Mouse (Mus musculus) erythroid progenitor cell, adult 5-6 weeks (primary cell): Measurements from ENCODE around the gene Drc7. TPM values are rescaled to one million over a fixed set of nuclear protein-coding genes. Genes with fewer than 3 reads are reported as not detected.

Source experiments
- ATAC-seq: replicated peaks from 2 replicates; pipeline ENCODE4 v1.8.0; 2016; ENCODE audit warnings: moderate number of reproducible peaks, mild to moderate bottlenecking, moderate TSS enrichment, inconsistent platforms; ENCODE audit not compliant: poor library complexity, low FRiP score, severe bottlenecking
- total RNA-seq, 2 experiments: library from RNA; stranded (forward) in 1 of 2; stranded (reverse) in 1 of 2; fragments of 150-400 nt in 1 of 2; fragments of 186-747, 209-891 nt in 1 of 2; gene quantifications; 2 replicates each; pipeline versions ENCODE4 v1.2.3 to v1.2.4; 2015 to 2017; ENCODE audit warnings: low replicate concordance in 2 of 2

The Drc7 gene
- total RNA-seq, 2 experiments from 2014 or later = 7.9 TPM; not detected in 1

DNA sequence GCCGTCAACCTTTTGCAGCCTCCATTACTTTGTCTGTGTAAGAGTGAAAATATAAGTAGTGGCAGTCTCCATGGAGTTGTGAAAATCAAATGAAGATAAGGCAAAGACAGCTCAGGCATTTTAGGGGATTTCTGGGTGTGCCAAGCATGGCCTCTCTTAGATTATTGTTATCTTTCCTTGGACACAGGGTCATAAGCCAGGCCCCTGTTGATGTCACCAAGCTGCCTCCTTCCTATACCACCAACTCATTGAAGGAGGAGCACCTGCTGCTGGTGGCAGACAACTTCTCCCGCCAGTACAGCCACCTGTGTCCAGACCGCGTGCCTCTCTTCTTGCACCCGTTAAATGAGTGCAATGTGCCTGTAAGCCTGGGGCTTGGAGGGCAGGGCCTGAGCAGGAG is 1.5 kb downstream of the Drc7 start:
- ATAC-seq = no peak

DNA sequence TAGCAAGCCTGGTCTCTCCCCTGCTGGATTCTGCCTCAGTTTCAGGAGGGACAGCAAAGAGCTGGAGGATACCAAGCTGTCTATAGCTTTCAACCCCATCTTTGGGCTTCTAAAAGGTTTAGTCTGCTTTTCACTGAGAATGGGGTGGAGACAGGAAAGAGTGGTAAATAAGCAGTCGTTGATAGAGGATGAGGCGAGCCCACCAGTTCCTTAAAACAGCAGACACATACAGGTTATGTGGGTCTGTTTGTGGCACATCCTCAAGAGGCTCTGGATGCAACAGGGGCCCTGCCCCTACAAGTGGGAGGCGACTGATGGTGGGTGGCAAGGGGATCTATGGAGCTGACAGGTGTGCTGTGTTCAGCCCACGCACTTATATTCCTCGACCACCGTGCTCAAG is 3.8 kb downstream of the Drc7 start:
- no peak for ATAC-seq

DNA sequence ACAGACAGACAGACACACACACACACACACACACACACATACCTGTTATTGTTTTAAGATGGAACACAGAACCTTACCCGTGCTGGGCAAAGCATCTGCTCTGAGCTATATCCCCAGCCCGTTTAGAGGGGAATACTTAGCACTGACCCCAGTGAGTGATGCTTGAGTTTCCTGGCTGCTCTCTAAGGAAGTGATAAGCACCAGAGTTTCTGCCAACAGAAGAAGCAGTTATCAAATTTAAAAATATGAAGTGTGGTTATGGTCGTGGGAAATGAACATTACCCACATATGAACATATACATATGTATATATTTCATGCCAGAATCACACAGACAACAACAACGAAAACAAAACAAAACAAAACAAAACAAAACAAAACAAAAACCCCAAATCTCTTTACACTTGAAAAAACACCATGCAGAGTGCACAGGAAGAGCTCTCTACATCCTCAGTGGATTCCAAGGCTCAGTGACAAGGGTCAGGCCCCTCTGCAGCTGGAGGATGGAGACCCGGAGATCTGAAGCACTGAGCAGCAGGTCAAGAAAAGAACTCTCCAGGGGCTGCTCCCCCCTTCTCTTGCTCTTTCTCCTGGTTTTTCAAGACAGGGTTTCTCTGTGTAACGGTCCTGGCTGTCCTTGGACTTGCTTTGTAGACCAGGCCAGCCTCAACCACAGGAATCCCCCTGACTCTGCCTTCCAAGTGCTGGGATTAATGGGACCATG is 5.1 kb downstream of the Drc7 start:
- ATAC-seq = no peak

DNA sequence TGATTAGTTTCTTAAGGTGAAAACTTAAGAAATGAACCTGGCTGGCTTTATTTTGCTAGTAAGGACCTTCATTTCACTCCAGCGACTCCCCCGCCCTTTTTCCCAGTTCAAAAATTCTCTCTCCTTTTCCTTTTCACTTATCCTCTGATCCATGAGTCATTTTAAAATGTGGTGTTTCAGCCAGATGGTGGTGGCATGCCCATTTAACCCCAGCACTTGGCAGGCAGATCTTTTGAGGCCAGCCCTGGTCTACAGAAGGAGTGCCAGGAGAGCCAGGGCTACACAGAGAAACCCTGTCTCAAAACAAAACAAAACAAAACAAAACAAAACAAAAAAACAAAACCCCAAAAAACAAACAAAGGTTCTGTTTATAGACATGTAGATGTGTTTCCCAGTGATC is 9.6 kb downstream of the Drc7 start:
- no peak for ATAC-seq

DNA sequence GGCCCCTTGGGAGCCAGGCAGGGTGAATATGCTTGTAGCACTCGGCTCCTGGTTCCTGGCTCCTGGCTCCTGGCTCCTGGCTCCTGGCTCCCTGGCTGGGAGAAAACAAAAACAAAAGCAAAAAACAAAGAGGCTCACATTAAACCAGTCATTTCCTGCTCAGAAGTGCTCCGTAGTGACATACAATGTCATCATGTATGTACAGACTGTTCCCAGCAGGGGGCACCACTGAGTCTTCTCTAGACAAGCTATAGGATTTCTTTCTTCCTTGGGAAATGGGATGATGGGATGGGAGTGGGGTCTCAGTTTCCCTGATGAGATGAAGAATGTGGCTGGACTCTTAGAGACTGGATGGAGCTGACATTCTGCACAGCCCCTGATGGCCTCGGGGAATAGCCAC is 12.7 kb downstream of the Drc7 start:
- peak; percentile 66; the same call in 1 of the 2 replicates for ATAC-seq

DNA sequence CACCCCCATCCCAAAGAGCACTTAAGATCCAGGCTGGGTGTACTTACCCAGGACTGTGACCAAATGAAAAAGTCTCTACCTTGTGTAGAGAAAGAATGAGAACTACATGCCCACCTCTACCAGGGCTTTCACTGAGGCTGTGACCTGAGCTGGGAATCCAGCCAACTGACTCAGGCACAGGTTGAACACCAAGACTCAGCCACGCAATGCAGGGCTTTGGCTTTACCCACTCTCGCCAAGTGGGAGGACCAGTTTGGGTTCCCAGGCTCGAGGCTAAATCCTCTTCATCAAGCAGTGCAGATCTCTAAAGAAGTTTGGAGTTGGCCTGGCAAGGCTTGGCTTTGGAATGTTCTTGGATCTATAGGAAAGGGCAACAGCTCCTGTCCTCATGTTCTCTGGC is 20.6 kb downstream of the Drc7 start:
- ATAC-seq = no peak

DNA sequence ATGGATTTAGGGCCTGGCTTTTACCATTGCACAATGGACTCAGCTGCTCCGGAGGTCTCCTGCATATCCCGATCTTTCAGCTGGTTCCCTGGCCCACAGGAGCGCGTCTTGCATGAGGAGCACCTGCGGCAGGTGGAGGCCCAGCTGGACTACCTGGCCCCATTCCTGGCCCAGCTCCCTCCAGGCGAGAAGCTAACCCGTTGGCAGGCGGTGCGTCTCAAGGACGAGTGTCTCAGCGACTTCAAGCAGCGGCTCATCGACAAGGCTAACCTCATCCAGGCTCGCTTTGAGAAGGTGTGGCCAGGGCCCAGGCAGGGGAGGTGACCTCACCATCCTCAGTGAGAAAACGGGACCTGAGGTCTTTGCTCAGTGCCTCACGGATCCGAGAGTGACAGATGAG is 21.2 kb downstream of the Drc7 start:
- ATAC-seq = no peak

DNA sequence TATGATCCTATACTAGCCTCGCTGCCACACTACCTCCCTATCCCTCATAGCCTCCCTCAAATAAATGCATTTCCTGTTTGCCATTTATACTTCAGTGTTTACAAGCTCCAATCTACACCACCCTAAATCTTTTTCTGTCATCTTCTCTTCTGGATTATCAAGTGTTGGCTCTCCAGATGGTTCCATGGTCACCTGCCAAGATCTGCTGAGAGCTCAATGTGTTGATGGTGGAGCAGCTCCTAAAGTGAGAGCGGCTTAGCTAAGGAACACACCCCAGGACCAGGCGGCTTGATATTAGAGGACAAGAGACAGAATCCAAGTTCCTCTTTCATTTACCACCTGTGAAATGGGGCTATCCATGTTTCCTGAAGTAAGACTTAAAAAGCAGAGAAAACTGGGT is 23.2 kb downstream of the Drc7 start:
- no peak for ATAC-seq

DNA sequence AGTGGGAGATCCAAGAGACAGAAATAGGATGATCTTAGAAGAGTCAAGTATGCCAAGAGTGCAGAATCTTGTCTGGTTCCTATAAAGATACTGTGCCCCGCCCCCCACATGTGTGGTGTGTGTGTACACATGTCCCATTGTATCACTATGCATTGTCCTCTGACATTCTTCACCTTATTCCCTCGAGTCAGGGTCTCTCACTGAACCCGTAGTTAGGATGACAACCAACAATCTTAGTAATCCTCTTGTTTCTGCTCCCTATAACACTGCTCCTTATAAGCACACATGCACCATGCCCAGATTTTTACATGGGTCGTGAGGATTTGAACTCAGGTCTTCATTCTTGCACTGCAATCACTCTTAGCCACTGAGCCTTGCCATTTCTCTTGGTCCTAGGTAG is 24.4 kb downstream of the Drc7 start:
- no peak for ATAC-seq

DNA sequence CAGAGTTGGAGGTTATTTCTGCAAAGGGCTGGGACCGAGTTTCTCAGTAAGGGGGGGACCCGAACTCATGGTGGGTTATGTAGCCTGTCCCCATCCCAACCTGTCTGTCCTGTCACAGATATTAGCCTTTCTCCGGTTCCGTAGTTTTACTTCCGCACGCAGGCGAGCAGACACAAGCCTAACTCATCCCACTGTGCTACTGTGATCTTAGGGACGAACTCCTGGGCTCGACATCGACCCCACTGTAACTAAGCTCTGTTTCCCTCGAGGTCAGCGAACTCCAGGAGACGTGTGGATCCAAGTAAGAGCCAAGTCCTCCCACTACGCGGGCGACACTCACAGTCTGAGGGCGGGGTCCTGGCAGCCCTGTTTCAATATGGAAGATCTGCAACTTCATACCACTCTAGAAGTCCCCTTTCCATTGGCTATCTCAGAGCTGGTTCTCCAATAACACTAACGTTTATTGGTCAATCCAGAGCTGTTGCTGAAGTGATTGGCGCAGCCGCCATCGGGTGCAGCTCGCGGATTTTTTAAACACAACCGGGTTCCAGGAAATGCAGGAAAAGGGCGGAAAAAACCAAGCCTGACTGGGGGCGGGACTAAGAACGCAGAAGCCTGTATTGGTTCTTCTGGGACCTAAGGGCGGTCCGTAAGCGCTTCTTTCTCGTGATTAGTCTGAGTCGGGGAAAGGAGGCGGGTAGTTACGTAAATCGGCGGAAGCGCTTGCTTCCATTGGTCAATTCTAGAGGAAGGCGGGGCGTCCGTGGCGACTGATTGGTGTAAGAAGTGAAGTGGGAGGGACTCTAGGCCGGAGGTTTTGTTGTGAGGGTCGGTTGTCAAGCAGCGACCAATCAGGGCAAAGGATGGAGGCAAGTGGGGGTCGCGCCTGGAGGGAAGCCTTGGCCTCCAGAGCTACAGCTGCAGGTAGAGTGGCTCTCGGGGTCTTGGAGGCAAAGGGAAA is 25.8 kb downstream of the Drc7 start, which contains the start of gene Katnb1:
Gene Katnb1, plus strand, starts transcription at position 806 of the 961 bp plus-strand sequence.
- ATAC-seq = peak; percentile 87

DNA sequence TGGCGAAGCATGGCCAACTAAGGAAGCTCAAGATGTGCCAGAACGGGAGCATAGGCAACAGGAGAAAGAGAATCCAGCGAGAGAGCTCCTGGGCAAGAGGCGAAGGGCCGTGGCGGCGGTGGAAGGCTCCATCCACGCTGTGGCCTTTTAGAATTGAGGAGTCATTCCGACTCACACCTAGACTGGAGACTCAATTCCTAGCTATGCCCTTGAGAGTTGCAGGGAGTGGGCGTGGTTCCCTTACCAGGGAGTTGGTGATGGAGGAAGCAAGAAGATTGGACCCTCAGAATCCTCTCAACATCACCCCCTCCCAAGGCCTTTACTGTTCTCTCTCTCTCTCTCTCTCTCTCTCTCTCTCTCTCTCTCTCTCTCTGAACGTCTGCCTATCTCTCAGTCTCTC is 26.7 kb downstream of the Drc7 start:
- peak; percentile 31 for ATAC-seq

DNA sequence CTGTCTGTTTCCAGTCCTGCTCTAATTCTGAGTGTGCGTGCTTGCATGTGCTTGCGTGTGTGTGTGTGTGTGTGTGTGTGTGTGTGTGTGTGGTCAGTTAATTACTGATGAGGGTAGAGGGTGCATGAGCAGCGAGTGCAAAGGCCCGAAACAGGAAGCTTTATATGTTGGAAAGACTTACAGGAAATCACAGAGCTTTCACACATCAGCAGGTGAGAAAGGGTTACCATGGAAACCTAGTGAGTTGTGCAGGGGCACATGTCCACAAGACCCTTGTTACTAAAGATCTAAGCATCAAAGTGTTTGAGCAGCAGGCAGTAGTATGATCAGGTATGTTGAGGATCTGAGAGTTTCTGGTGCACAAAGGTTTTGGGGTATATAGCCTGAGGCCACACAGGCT is 29.4 kb downstream of the Drc7 start:
- ATAC-seq = no peak

DNA sequence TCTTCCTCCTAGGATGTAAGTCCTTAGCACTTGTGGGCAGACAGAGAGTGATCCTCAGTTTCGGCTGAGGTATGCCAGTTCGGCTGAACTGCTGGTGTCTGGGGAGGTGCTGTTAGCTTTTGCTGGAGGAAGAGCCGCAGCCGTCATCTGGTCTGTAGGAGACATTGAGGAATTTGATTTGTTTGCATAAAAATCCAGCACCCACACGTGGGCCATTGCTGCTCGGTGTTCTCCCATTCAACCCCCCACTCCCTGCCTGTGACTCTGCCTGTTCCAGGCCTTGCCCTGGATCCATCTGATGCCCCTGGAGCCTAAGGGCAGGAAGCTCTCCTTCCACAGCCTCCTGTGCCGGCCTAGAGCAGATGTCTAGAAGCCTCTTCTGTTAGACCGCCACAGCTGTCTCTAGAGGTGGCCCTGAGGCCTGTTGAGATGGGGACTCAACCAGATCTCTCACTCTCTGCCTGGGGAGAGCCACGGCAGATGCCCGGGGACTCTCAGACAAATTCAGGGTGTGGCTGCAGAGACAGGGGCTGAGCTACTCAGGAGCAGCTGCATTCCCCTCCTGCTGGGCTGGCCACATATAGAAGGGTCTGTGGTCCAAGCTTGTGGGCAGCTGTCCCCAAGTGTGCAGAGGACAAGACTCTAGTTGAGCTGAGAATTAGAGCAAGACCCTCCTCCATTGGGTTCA is 30.0 kb downstream of the Drc7 start:
- ATAC-seq = no peak

DNA sequence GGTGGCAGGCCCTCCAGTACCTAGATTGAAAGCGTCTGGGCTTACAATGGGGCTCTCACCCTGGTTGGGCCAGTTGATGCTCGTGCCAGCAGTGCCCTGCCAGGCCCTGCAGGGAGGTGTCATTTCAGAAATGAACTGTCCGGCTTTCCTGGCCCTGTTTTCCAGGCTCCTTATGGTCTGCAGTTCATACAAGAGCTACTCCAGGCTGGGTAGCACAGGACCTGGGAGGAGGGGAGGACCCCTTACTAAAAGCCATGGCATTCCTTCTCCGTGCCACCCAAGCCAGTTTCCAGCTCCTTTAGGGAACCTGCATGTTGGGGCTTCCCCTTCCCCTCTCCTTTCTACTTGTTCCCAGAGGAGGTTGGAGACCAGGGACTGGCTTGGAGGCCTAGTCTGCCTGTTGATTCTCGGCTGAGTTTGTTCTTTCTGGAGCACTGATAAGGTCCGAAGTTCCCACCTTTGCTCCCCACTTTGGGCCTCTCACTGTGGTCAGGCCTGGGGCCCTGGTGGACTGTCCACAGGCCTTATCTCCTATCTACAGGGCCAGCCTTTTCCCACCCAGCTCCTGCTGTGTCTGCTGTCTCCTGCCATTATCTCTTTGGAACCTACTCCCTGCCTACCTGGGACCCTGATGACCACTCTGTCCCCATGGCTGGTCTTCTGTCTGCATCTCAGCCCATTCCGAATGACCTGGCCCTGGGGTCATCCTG is 30.7 kb downstream of the Drc7 start:
- no peak for ATAC-seq

DNA sequence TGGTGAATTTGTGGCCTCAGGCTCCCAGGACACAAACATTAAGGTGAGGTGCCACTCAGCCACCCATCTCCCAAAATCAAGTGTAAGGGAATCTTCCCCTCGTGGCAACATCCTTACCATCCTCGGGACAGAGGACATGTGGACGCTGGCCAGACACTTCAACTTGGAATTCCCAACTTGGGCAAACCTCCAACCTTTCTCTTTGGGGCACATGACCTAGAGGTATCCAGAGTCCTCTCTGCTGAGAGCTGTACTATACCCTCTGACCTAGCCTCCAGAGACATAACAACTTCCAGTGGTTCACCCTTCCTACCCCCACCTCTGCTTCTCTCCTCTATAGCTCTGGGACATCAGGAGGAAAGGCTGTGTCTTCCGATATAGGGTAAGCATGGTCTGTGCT is 38.7 kb downstream of the Drc7 start:
- ATAC-seq = no peak

DNA sequence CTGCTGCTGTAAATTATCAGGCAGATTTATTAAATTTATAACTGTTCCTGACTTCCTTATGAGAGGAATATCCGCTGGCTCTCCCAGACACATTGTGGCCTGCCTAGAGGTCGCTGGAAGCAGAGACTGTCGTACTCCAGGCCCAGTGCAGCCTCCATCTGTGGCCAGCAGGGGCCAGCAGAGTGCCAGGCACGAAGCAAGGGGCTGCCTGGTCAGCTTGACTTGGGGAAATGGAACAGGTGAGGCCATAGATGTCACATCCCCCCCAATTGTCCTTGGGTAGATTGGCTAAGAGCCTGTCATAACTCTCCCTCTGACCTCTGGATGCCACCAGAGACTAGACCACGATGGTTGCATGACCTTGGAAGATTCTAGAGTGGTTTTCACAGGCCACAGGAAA is 44.1 kb downstream of the Drc7 start:
- ATAC-seq = no peak

DNA sequence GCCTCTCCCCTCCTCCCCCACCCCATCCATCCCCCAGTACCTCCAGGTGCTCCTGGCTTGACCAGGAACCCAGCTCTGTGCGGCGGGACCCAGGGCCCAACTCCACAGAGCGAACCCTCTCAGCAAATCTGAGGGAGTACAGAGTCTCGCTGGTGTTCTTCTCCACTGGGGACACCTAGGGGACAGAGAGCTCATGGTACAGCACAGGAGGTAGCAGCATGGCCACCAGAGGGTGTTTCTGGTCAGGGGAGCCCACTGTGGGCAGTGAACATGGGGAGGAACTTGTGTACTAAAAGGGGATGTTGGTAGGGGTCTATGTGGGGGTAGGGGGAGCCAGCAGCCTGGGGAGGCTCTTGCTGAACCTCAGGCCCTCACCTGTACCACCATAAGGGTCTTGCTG is 47.1 kb downstream of the Drc7 start:
- ATAC-seq = no peak

DNA sequence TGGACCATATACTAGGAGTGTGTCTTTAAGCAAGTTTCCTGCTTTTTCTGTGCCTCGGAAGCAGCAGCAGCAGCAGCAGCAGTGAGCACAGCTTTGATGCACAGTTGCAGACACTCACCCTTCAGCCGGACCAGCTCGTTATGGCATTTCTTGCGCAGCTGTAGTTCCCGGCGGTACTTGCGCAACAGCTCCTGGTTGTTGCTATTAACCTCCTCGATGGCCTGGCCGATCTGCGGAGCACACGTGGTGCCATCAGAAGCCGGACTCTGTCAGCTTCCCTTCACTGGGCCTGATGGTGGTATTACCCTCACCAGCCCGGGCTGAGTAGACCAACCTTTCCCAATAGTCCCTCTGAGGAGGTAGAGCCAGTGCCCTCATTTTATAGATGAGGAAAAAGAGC is 52.4 kb downstream of the Drc7 start:
- no peak for ATAC-seq

DNA sequence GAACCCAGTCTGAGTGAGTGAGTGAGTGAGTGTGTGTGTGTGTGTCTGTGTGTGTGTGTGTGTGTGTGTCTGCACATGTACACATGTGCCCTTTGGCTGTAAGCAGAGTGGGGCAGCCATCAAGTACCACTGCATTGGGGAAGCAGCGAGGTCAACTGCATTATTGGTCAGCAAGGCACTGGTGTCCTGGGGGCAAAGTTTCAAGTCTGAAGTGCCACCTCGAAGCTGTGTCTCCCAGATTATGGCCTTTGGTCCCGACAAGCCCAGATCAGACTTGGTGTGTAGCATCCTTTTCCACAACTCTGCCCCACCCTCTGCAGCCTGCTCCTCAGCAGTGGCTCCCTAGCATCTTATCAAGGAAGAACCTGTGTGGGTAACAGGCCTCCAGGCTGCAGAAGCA is 57.7 kb downstream of the Drc7 start:
- no peak for ATAC-seq

DNA sequence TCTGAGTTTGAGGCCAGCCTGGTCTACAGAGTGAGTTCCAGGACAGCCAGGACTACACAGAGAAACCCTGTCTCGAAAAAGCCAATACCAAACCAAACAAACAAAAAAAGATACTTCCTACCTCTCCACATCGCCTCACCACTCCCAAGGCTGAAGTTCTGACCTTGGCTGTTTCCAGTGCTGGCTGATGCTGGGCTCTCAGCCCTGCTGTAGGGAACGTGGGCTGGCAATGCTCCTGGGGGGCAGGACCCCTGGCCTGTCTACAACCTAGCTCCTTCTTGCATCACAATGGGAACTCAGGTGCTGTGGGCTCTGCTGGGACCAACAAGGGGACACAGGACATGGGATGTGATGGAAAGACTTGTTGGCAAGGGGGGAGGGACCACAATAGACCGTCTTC is 58.2 kb downstream of the Drc7 start:
- ATAC-seq = no peak
